Mouse (Mus musculus): ENCODE data around the gene Zdhhc21. TPM values are rescaled to one million over a fixed set of nuclear protein-coding genes. Genes with fewer than 3 reads are reported as not detected.

The Zdhhc21 gene
- polyA plus RNA-seq, 1 experiment from 2014 or later, result 18.2 TPM

- Histone ChIP-seq H3K4me2 (replicated peaks) (no peak overlapping the region), H3K27me3 (no peaks in the 10 kb centered on the region), H3K9me3 (no peaks in the 10 kb centered on the region), H3K4me1 (peaks cover 3% of the 10 kb centered on the region; the same call in 1 of the 2 replicates), H3K9ac (replicated peaks) (no peak overlapping the region), H3K36me3 (no peaks in the 10 kb centered on the region), H3K27ac (replicated peaks) (no peak overlapping the region), H3K4me3 (no peak overlapping the region)
- 84% methylated on average over 2 of the region's 2 CpGs for WGBS
- no peak for ATAC-seq (replicated peaks)
Observed at GRCm38 (mm10) chr4:82880243-82880642, 20.5 kb upstream of the Zdhhc21 start.

- H3K4me2 ChIP-seq (replicated peaks), result no peak overlapping the region
- H3K27ac ChIP-seq (replicated peaks), result peak overlapping the region; percentile 27; the same call in 1 of the 2 replicates
- WGBS, result 70% methylated on average over 6 of the region's 6 CpGs
- ATAC-seq (replicated peaks), result peak; percentile 51
- H3K4me3 ChIP-seq, result no peak overlapping the region
- no peak overlapping the region for H3K9ac ChIP-seq (replicated peaks)
- no peaks in the 10 kb centered on the region for H3K27me3 ChIP-seq
- H3K9me3 ChIP-seq, result no peaks in the 10 kb centered on the region
- H3K36me3 ChIP-seq, result no peaks in the 10 kb centered on the region
- H3K4me1 ChIP-seq, result no peaks in the 10 kb centered on the region
Observed at GRCm38 (mm10) chr4:82879152-82879551, 19.4 kb upstream of the Zdhhc21 start.

GRCm38 (mm10) chr4:82876656-82877055, 16.9 kb upstream of the Zdhhc21 start:
- Histone ChIP-seq H3K9me3 (no peaks in the 10 kb centered on the region), H3K4me1 (no peaks in the 10 kb centered on the region), H3K36me3 (no peaks in the 10 kb centered on the region), H3K4me2 (replicated peaks) (no peak overlapping the region), H3K27ac (replicated peaks) (no peak overlapping the region), H3K27me3 (no peaks in the 10 kb centered on the region), H3K4me3 (no peak overlapping the region), H3K9ac (replicated peaks) (no peak overlapping the region)
- 90% methylated on average over 2 of the region's 2 CpGs for WGBS
- ATAC-seq (replicated peaks), result no peak

- H3K36me3 ChIP-seq, result no peaks in the 10 kb centered on the region
- H3K4me3 ChIP-seq, result no peak overlapping the region
- no peak overlapping the region for H3K9ac ChIP-seq (replicated peaks)
- no peaks in the 10 kb centered on the region for H3K27me3 ChIP-seq
- 82% methylated on average over 4 of the region's 4 CpGs for WGBS
- H3K4me1 ChIP-seq, result no peaks in the 10 kb centered on the region
- H3K27ac ChIP-seq (replicated peaks), result no peak overlapping the region
- no peak for ATAC-seq (replicated peaks)
- no peak overlapping the region for H3K4me2 ChIP-seq (replicated peaks)
- no peaks in the 10 kb centered on the region for H3K9me3 ChIP-seq
Observed at GRCm38 (mm10) chr4:82875532-82875931, 15.8 kb upstream of the Zdhhc21 start.

- no peak for ATAC-seq (replicated peaks)
- Histone ChIP-seq H3K9ac (replicated peaks) (no peak overlapping the region), H3K27ac (replicated peaks) (no peak overlapping the region), H3K4me1 (no peaks in the 10 kb centered on the region), H3K4me3 (no peak overlapping the region), H3K9me3 (no peaks in the 10 kb centered on the region), H3K4me2 (replicated peaks) (no peak overlapping the region), H3K36me3 (no peaks in the 10 kb centered on the region), H3K27me3 (no peaks in the 10 kb centered on the region)
- WGBS, result 72% methylated on average over 4 of the region's 4 CpGs
Observed at GRCm38 (mm10) chr4:82874791-82875190, 15.0 kb upstream of the Zdhhc21 start.

GRCm38 (mm10) chr4:82872548-82872947, 12.8 kb upstream of the Zdhhc21 start:
- H3K36me3 ChIP-seq, result no peaks in the 10 kb centered on the region
- H3K4me2 ChIP-seq (replicated peaks), result no peak overlapping the region
- no peaks in the 10 kb centered on the region for H3K27me3 ChIP-seq
- WGBS, result 69% methylated on average over 4 of the region's 4 CpGs
- H3K4me3 ChIP-seq, result no peak overlapping the region
- H3K9ac ChIP-seq (replicated peaks), result no peak overlapping the region
- H3K4me1 ChIP-seq, result no peaks in the 10 kb centered on the region
- ATAC-seq (replicated peaks), result no peak
- no peaks in the 10 kb centered on the region for H3K9me3 ChIP-seq
- H3K27ac ChIP-seq (replicated peaks), result no peak overlapping the region

GRCm38 (mm10) chr4:82872121-82872520, 12.4 kb upstream of the Zdhhc21 start:
- ATAC-seq (replicated peaks), result no peak
- Histone ChIP-seq H3K36me3 (no peaks in the 10 kb centered on the region), H3K4me3 (no peak overlapping the region), H3K9ac (replicated peaks) (no peak overlapping the region), H3K4me1 (no peaks in the 10 kb centered on the region), H3K9me3 (no peaks in the 10 kb centered on the region), H3K27ac (replicated peaks) (no peak overlapping the region), H3K4me2 (replicated peaks) (no peak overlapping the region), H3K27me3 (no peaks in the 10 kb centered on the region)
- 24% methylated on average over 6 of the region's 6 CpGs for WGBS

- Histone ChIP-seq H3K4me2 (replicated peaks) (no peak overlapping the region), H3K27me3 (no peaks in the 10 kb centered on the region), H3K36me3 (no peaks in the 10 kb centered on the region), H3K9me3 (no peaks in the 10 kb centered on the region), H3K27ac (replicated peaks) (no peak overlapping the region), H3K4me3 (no peak overlapping the region), H3K9ac (replicated peaks) (no peak overlapping the region), H3K4me1 (no peaks in the 10 kb centered on the region)
- 92% methylated on average over 6 of the region's 6 CpGs for WGBS
- ATAC-seq (replicated peaks), result no peak
Observed at GRCm38 (mm10) chr4:82870931-82871330, 11.2 kb upstream of the Zdhhc21 start.

GRCm38 (mm10) chr4:82867731-82868445, 8.1 kb upstream of the Zdhhc21 start:
- H3K27me3 ChIP-seq, result no peaks in the 10 kb centered on the region
- no peak overlapping the region for H3K9ac ChIP-seq (replicated peaks)
- H3K27ac ChIP-seq (replicated peaks), result no peak overlapping the region
- no peaks in the 10 kb centered on the region for H3K36me3 ChIP-seq
- no peak overlapping the region for H3K4me3 ChIP-seq
- peaks cover 6% of the 10 kb centered on the region for H3K4me1 ChIP-seq
- no peak overlapping the region for H3K4me2 ChIP-seq (replicated peaks)
- no peaks in the 10 kb centered on the region for H3K9me3 ChIP-seq
- 88% methylated on average over 5 of the region's 5 CpGs for WGBS
- no peak for ATAC-seq (replicated peaks)

- H3K4me2 ChIP-seq (replicated peaks), result no peak overlapping the region
- ATAC-seq (replicated peaks), result no peak
- no peaks in the 10 kb centered on the region for H3K27me3 ChIP-seq
- no peak overlapping the region for H3K9ac ChIP-seq (replicated peaks)
- no peak overlapping the region for H3K4me3 ChIP-seq
- H3K27ac ChIP-seq (replicated peaks), result no peak overlapping the region
- 17% methylated on average over 4 of the region's 4 CpGs for WGBS
- H3K9me3 ChIP-seq, result no peaks in the 10 kb centered on the region
- H3K4me1 ChIP-seq, result peaks cover 7% of the 10 kb centered on the region
- H3K36me3 ChIP-seq, result no peaks in the 10 kb centered on the region
Observed at GRCm38 (mm10) chr4:82867111-82867510, 7.4 kb upstream of the Zdhhc21 start.

GRCm38 (mm10) chr4:82864974-82865699, 5.4 kb upstream of the Zdhhc21 start:
- no peak overlapping the region for H3K9ac ChIP-seq (replicated peaks)
- H3K9me3 ChIP-seq, result no peaks in the 10 kb centered on the region
- H3K36me3 ChIP-seq, result no peaks in the 10 kb centered on the region
- WGBS, result 84% methylated on average over 8 of the region's 8 CpGs
- H3K27me3 ChIP-seq, result no peaks in the 10 kb centered on the region
- ATAC-seq (replicated peaks), result no peak
- peaks cover 11% of the 10 kb centered on the region for H3K4me1 ChIP-seq
- no peak overlapping the region for H3K4me3 ChIP-seq
- no peak overlapping the region for H3K27ac ChIP-seq (replicated peaks)
- no peak overlapping the region for H3K4me2 ChIP-seq (replicated peaks)

- H3K9ac ChIP-seq (replicated peaks), result no peak overlapping the region
- 57% methylated on average over 8 of the region's 8 CpGs for WGBS
- no peaks in the 10 kb centered on the region for H3K9me3 ChIP-seq
- H3K27me3 ChIP-seq, result no peaks in the 10 kb centered on the region
- ATAC-seq (replicated peaks), result no peak
- 0 out of 2 replicates have a peak overlapping the region, but pooled peaks have one; percentile 29 for H3K27ac ChIP-seq (replicated peaks)
- no peaks in the 10 kb centered on the region for H3K36me3 ChIP-seq
- H3K4me3 ChIP-seq, result no peak overlapping the region
- H3K4me2 ChIP-seq (replicated peaks), result no peak overlapping the region
- peaks cover 22% of the 10 kb centered on the region for H3K4me1 ChIP-seq
Observed at GRCm38 (mm10) chr4:82863316-82863715, 3.6 kb upstream of the Zdhhc21 start.

Data from forebrain, embryonic 15.5 days (tissue).